Mouse (Mus musculus): Measurements from ENCODE around the gene Ovch2.
"Not testable (repeated sequence)": the region's sequence is repeated elsewhere in the genome, so short reads cannot be mapped to it uniquely, and the experiment has no call there.

Gene Ovch2

GRCm38 (mm10) chr7:107801108-107801507 lies at the start of gene Ovch2:
Ovch2 (minus strand) TSS chr7:107801208.
- no peak for DNase-seq (ENCODE audit: low spot score)

- not testable (repeated sequence) for DNase-seq (ENCODE audit: low spot score)
These were observed 46.4 kb upstream of the Ovch2 start, which contains the start of gene Olfr470 for GRCm38 (mm10) chr7:107847390-107847789. Olfr470 (minus strand) TSS chr7:107847490.

GRCm38 (mm10) chr7:107841719-107842118 lies 40.7 kb upstream of the Ovch2 start:
- DNase-seq (ENCODE audit: low spot score): no peak

GRCm38 (mm10) chr7:107825441-107825840 lies 24.4 kb upstream of the Ovch2 start, which contains the start of gene Olfr469:
Olfr469 (minus strand) TSS chr7:107825541.
- not testable (repeated sequence) for DNase-seq (ENCODE audit: low spot score)

- not testable (repeated sequence) for DNase-seq (ENCODE audit: low spot score)
These were observed 22.9 kb upstream of the Ovch2 start for GRCm38 (mm10) chr7:107823867-107824266.

GRCm38 (mm10) chr7:107819442-107819841 lies 18.4 kb upstream of the Ovch2 start:
- no peak for DNase-seq (ENCODE audit: low spot score)

GRCm38 (mm10) chr7:107811963-107812362 lies 11.0 kb upstream of the Ovch2 start, which contains the start of gene Olfr467:
Olfr467 (plus strand) TSS chr7:107812263.
- no peak for DNase-seq (ENCODE audit: low spot score)

- no peak for DNase-seq (ENCODE audit: low spot score)
These were observed 1.1 kb upstream of the Ovch2 start for GRCm38 (mm10) chr7:107802138-107802537.

- DNase-seq (ENCODE audit: low spot score): no peak
These were observed 4.5 kb downstream of the Ovch2 start for GRCm38 (mm10) chr7:107796500-107796899.

- DNase-seq (ENCODE audit: low spot score): no peak
These were observed 12.9 kb downstream of the Ovch2 start for GRCm38 (mm10) chr7:107787977-107788620.

- no peak for DNase-seq (ENCODE audit: low spot score)
These were observed 21.4 kb downstream of the Ovch2 start for GRCm38 (mm10) chr7:107779611-107780010.

- no peak for DNase-seq (ENCODE audit: low spot score)
These were observed 22.8 kb downstream of the Ovch2 start for GRCm38 (mm10) chr7:107778216-107778615.

- DNase-seq (ENCODE audit: low spot score): no peak
These were observed 30.2 kb downstream of the Ovch2 start for GRCm38 (mm10) chr7:107770812-107771211.

GRCm38 (mm10) chr7:107757308-107758151 lies 43.5 kb downstream of the Ovch2 start, which contains the start of gene Cyb5r2:
Cyb5r2 (minus strand) TSS chr7:107758032.
- no peak for DNase-seq (ENCODE audit: low spot score)

GRCm38 (mm10) chr7:107756748-107757147 lies 44.3 kb downstream of the Ovch2 start:
- no peak for DNase-seq (ENCODE audit: low spot score)

- no peak for DNase-seq (ENCODE audit: low spot score)
These were observed 45.1 kb downstream of the Ovch2 start for GRCm38 (mm10) chr7:107755905-107756304.

- no peak for DNase-seq (ENCODE audit: low spot score)
These were observed 48.9 kb downstream of the Ovch2 start for GRCm38 (mm10) chr7:107752031-107752520.

- no peak for DNase-seq (ENCODE audit: low spot score)
These were observed 51.3 kb downstream of the Ovch2 start for GRCm38 (mm10) chr7:107749721-107750120.

GRCm38 (mm10) chr7:107749270-107749669 lies 51.7 kb downstream of the Ovch2 start:
- peak; percentile 43 for DNase-seq (ENCODE audit: low spot score)

- DNase-seq (ENCODE audit: low spot score): peak; percentile 62
These were observed 53.1 kb downstream of the Ovch2 start for GRCm38 (mm10) chr7:107747954-107748353.

GRCm38 (mm10) chr7:107747476-107747875 lies 53.5 kb downstream of the Ovch2 start:
- DNase-seq (ENCODE audit: low spot score): no peak

GRCm38 (mm10) chr7:107746036-107746435 lies 55.0 kb downstream of the Ovch2 start:
- DNase-seq (ENCODE audit: low spot score): no peak

- DNase-seq (ENCODE audit: low spot score): no peak
These were observed 55.9 kb downstream of the Ovch2 start for GRCm38 (mm10) chr7:107745111-107745510.
